Mouse (Mus musculus) bone marrow, adult 2 months (tissue): Measurements from ENCODE around the gene Dnlz. TPM values are rescaled to one million over a fixed set of nuclear protein-coding genes. Genes with fewer than 3 reads are reported as not detected.

Experiments used
- H3K27ac ChIP-seq: fragments of 200-500 bp; 2 replicates; pipeline ENCODE4 v1.5.1; 2012; ENCODE audit warnings: low read depth, mild to moderate bottlenecking, control low read depth, inconsistent platforms, low read length; ENCODE audit not compliant: control insufficient read depth, poor library complexity, insufficient read depth
- H3K4me1 ChIP-seq: fragments of 200-500 bp; 2 replicates; pipeline ENCODE4 v1.6.1; 2011; ENCODE audit warnings: low read length; ENCODE audit not compliant: control insufficient read depth, insufficient read depth
- H3K4me3 ChIP-seq: fragments of 200-500 bp; replicated peaks from 2 replicates; pipeline ENCODE3; 2011; ENCODE audit warnings: mild to moderate bottlenecking, low read depth, low read length, control low read depth; ENCODE audit not compliant: control insufficient read depth
- CTCF ChIP-seq: fragments of 200-500 bp; IDR thresholded peaks from 2 replicates; pipeline ENCODE4 v1.5.1; 2011; ENCODE audit warnings: low read length, control low read depth; ENCODE audit not compliant: control insufficient read depth, insufficient read depth
- POLR2A ChIP-seq: fragments of 200-500 bp; IDR thresholded peaks from 2 replicates; pipeline ENCODE4 v1.6.1; 2011; ENCODE audit warnings: low read depth, mild to moderate bottlenecking, control low read depth, low read length, borderline replicate concordance; ENCODE audit not compliant: control insufficient read depth
- WGBS: fragments of 180-500 bp; shearing (Covaris S2); methylation state at CpG from one replicate; pipeline ENCODE4 v1.1.7; 2018; 5-methylcytosine and 5-hydroxymethylcytosine counted together
- polyA plus RNA-seq: library from polyadenylated mRNA; stranded (reverse); fragments of >200 nt; gene quantifications from 2 replicates; pipeline ENCODE4 v1.2.4, GENCODE M21; 2011; ENCODE audit warnings: low replicate concordance; ENCODE audit not compliant: missing spikeins, insufficient read depth, insufficient read length

Gene Dnlz
- polyA plus RNA-seq, 1 experiment: 6.9 TPM

DNA sequence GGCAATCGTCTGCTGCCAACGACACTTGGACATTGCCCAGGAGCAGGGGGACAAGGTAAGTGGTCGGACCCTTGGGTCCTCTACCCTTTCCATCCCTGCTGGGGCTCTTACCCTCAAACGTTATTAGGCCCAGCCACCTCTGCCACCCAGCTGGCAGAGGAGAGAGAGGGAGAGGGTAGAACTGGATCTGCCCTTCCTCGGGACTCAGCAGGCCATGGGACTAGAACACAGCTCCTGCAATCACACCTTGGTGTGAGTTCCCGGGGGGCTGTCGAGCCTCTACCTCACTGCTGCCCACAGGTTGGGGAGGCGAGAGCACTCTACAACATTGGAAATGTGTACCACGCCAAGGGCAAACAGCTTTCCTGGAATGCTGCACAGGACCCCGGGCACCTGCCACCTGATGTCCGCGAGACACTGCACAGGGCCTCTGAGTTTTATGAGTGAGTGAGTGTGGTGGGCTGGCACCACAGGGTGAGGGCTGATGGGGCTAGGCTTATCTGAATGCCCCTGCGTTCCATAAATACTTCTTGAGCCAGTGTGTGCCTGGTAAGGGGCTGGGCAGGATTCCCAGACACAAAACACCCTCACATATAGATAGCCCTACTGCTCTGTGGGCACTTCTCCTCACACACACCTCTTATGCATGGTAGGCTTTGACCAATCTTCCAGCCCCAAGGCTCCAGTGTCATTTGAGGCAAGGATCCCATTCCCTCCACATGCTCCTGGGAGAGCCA, 28.2 kb downstream of the Dnlz start:
- H3K27ac ChIP-seq: no peak overlapping the region
- no peak overlapping the region for H3K4me3 ChIP-seq
- H3K4me1 ChIP-seq: no peaks in the 10 kb centered on the region; the same call in 1 of the 2 replicates
- TF ChIP-seq CTCF (no peak), POLR2A (no peak)
- 80% methylated on average over 13 of the region's 13 CpGs for WGBS

DNA sequence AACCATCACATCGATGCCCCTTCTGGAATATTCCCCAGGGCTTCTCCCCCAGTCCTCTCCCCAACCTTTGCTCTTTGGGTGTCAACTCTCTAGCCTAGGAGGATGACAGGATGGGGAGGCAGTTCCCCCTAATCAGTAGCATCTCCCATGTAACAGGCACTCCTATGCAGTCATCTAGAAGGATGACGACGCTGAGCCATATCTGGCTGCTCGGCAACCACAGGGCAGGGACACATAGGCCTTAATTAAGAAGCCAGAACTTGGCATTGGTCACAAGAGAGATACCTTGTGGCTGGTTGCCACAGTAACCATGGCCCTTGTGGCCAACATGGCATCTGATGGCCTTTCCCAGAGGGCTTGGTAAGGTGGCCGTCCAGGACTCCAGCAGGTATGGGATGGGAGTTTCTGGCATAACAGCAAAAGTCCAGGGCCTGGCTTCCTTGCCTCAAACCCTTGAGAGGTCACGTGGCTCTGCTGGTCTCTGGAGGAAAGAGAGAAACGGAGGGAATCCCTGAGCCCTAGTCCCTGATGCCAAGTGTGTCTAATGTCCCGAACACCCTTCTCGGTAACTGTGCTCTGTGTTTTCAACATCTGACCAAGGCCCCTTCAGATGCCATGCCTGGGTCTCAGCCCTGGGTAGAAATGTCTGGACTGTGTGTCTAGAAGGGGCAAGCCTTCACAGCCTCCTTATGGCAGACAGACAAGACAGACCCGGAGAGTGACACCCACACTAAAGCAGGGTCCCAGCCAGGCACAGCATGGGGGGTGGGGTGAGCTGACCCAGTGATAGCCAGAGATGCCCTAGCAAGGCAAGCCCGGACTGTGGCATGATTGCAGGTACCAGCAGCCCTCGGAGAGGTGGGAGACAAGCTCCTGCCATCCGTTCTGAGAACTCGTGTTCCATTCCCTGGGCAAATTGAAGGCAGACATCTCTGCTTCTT, 31.4 kb downstream of the Dnlz start:
- TF ChIP-seq CTCF: no peak
- no peak for TF ChIP-seq POLR2A
- WGBS: 77% methylated on average over 14 of the region's 14 CpGs
- Histone ChIP-seq H3K27ac (no peak overlapping the region), H3K4me3 (no peak overlapping the region), H3K4me1 (peaks cover 2% of the 10 kb centered on the region)

DNA sequence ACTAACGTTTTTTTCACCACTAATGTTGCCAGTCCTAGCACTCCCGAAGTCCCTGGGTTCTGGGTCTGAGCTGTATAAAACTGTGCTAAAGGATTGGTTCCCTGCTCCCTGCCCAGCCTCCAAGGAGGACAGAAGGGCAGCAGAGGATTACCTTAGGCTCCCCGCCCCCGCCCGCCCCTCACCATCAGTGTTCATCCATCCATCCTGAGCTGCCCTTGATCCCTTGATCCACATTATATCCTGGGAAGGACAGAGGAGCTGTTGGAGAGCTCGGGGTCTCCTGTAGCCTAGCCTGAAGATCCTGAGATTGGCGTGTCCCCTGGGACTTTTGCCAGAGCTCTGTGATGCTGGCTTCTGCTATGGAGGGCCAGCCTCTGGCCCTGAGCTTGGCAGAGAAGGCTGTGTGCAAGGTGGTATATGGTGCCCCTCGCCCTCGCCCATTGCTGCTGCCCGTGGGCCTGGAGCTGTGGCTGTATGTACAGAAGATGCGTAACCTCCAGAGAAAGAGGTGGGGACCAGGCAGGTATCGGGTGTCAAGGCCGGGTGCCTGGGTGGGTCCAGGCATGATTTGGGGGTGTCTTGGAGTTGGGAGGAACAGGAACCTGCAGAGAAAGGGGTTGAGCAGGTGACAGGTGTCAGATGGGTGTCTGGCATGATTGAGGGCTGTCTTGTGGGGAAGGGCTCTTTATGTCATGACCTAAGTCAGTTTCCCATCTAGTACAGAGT, 32.2 kb downstream of the Dnlz start:
- Histone ChIP-seq H3K27ac (no peak overlapping the region), H3K4me3 (no peak overlapping the region), H3K4me1 (peaks cover 4% of the 10 kb centered on the region)
- WGBS: 81% methylated on average over 13 of the region's 13 CpGs
- TF ChIP-seq POLR2A: no peak
- no peak for TF ChIP-seq CTCF

DNA sequence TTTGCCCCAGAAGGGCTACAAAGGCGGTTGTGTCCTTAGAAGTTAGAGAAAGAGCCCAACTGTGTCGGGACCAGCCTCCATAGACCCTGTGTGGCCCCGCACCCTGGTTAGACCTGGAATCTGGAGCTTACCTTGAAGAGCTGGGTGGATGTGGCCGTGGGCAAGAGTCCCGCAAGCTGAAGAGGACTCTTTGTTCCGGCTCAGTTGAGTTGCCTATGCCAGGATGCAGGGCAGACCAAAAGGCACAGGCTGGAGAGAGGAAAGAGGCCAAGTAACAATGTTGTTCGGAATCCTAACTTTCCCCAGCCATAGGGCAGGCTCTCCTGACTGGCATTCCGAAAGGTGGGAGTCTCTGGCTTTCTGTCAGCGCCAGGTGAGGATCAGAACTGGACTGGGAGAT, 32.8 kb downstream of the Dnlz start:
- no peak overlapping the region for H3K4me3 ChIP-seq
- H3K27ac ChIP-seq: no peak overlapping the region
- WGBS: 80% methylated on average over 9 of the region's 9 CpGs
- TF ChIP-seq CTCF: no peak
- TF ChIP-seq POLR2A: no peak
- peaks cover 4% of the 10 kb centered on the region for H3K4me1 ChIP-seq

DNA sequence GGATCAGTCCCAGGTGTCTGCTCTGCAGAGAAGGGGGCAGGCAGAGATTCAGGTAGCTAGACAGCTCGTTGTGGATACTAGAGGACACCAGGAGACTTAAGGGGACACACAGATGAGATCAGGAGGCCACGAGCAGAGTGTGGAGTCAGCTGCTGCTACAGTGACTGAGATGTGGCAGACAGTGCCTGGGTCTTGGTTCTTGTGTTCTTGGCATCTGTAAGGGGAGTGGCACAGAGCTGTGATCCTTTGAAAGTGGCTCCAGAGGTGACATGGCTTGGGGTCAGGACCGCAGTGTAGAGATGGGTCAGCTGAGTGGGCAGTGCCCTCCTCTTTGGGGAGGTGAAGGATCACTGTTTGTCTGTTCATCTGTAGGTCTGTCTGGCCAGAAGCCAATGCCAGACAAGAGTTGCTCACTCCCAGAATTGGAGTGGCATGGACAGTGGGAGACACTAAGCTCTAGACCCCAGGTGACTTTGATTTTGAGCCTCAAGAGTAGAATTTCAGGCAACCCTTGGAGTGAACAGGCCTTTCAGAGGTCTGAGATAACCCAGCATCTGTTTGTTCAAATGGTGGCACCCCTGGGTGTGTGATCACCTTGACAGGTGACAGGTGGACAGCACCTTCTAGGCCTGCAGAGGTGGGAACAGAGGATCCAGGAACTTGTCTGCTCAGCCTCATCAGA, 33.8 kb downstream of the Dnlz start:
- Histone ChIP-seq H3K27ac (no peak overlapping the region), H3K4me1 (peaks cover 4% of the 10 kb centered on the region), H3K4me3 (no peak overlapping the region)
- TF ChIP-seq POLR2A (no peak), CTCF (no peak)
- 80% methylated on average over 3 of the region's 3 CpGs for WGBS

DNA sequence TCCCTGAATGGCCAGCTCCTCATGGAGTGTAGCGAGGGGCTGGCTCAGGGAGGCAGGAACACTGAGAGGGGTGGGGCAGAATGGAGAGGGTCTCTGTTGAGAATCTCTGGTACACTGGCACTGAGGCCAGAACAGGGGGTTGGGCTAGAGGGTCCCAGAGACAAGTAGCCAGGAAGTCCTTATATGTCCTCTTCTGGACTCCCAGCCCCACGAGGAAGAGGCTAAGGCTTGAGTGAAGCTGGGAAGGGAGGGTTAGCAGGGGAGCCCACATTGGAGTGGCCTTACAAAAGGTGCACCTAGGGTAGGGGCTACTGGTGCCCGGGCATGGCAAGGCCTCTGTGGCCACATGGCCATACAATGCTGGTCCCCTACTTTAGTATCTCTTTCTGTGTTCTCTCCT, 34.5 kb downstream of the Dnlz start:
- 64% methylated on average over 3 of the region's 3 CpGs for WGBS
- H3K4me3 ChIP-seq: no peak overlapping the region
- TF ChIP-seq POLR2A (no peak), CTCF (no peak)
- peaks cover 4% of the 10 kb centered on the region for H3K4me1 ChIP-seq
- H3K27ac ChIP-seq: no peak overlapping the region

DNA sequence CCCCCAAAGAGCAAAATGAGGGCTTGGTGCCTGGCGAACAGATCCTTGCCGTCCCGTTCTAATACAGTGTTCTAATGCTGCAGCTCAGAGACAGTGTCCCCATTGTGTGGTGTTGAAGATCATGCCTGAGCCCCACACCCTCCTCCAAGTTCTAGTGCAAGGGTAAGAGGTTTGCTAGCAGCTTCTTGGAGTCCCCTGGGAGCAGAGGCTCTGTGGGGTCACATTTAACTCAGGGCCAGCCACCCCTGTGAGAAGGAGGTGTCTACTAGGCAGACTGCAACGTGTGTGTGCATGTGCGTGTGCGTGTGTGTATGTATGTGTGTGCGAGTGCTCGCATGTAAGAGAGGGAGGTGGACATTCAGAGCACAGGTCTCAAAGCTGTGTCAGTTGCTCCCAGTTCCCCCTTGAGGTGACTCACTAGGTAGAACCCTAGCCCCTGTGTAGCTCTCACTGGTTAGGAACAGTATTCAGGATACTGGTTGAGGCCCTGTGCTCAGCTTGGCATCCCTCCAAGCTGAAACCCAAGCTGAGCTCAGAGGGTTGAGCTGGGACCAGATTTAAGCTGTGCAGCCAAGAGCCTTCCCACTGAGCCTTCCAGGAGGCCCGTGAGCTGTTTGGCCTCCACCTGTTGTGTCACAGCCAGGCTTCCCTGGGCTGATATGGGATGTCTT, 35.2 kb downstream of the Dnlz start:
- peaks cover 6% of the 10 kb centered on the region for H3K4me1 ChIP-seq
- H3K4me3 ChIP-seq: no peak overlapping the region
- no peak overlapping the region for H3K27ac ChIP-seq
- no peak for TF ChIP-seq CTCF
- TF ChIP-seq POLR2A: no peak
- WGBS: 50% methylated on average over 9 of the region's 9 CpGs
